Mouse (Mus musculus) erythroblast, embryonic 14.5 days (primary cell): ENCODE measurements around the gene Ercc6l2. TPM values are rescaled to one million over a fixed set of nuclear protein-coding genes. Genes with fewer than 3 reads are reported as not detected.
"Not testable (repeated sequence)": the region's sequence is repeated elsewhere in the genome, so short reads cannot be mapped to it uniquely, and the experiment has no call there.

ENCODE experiments used
- H3K27me3 ChIP-seq: 2 replicates; pipeline ENCODE4 v1.6.1; 2012; ENCODE audit warnings: inconsistent platforms; ENCODE audit not compliant: control insufficient read depth
- H3K36me3 ChIP-seq: 2 replicates; pipeline ENCODE4 v1.6.1; 2012; ENCODE audit warnings: mild to moderate bottlenecking, inconsistent platforms; ENCODE audit not compliant: control insufficient read depth
- H3K4me1 ChIP-seq: 2 replicates; pipeline ENCODE4 v1.6.1; 2012; ENCODE audit warnings: inconsistent platforms; ENCODE audit not compliant: control insufficient read depth
- H3K4me3 ChIP-seq: replicated peaks from 2 replicates; pipeline ENCODE3; 2012; ENCODE audit warnings: moderate library complexity, mild to moderate bottlenecking, inconsistent platforms
- H3K9me3 ChIP-seq: 2 replicates; pipeline ENCODE4 v1.6.1; 2012; ENCODE audit warnings: low read length, inconsistent platforms, mixed read lengths; ENCODE audit not compliant: control insufficient read depth
- GATA1 ChIP-seq: IDR thresholded peaks from 2 replicates; pipeline ENCODE4 v1.6.1; 2012; ENCODE audit warnings: low read length, inconsistent platforms, mixed read lengths
- TAL1 ChIP-seq: IDR thresholded peaks from 3 replicates; pipeline ENCODE4 v1.6.1; 2012; ENCODE audit warnings: low read length, inconsistent platforms, mixed read lengths
- polyA plus RNA-seq: library from polyadenylated mRNA; stranded (reverse); fragments of >175 nt; gene quantifications from 2 replicates; pipeline ENCODE4 v1.2.3, GENCODE M21; 2012

The Ercc6l2 gene
- polyA plus RNA-seq, 1 experiment: 0.36 TPM

- H3K27me3 ChIP-seq: no peaks in the 10 kb centered on the region
- TF ChIP-seq GATA1 (no peak), TAL1 (no peak)
These were observed 103.8 kb downstream of the Ercc6l2 start for GRCm38 (mm10) chr13:63918733-63919422.

GRCm38 (mm10) chr13:63924036-63924435, 109.0 kb downstream of the Ercc6l2 start:
- not testable (repeated sequence) for H3K27me3 ChIP-seq, H3K4me1 ChIP-seq, H3K36me3 ChIP-seq, H3K9me3 ChIP-seq, H3K4me3 ChIP-seq

More at GRCm38 (mm10) chr13:63918733-63919422, 103.8 kb downstream of the Ercc6l2 start:
- no peak overlapping the region for H3K4me3 ChIP-seq
- H3K36me3 ChIP-seq: no peaks in the 10 kb centered on the region
- H3K4me1 ChIP-seq: peaks cover 44% of the 10 kb centered on the region
- 0 out of 2 replicates have a peak, but pooled peaks cover 3% of the 10 kb centered on the region for H3K9me3 ChIP-seq

GRCm38 (mm10) chr13:63927326-63927725, 112.3 kb downstream of the Ercc6l2 start:
- no peak overlapping the region for H3K4me3 ChIP-seq
- no peaks in the 10 kb centered on the region for H3K36me3 ChIP-seq
- TF ChIP-seq TAL1: no peak
- TF ChIP-seq GATA1: no peak
- no peaks in the 10 kb centered on the region for H3K27me3 ChIP-seq
- peaks cover 3% of the 10 kb centered on the region; the same call in 1 of the 2 replicates for H3K4me1 ChIP-seq
- H3K9me3 ChIP-seq: 0 out of 2 replicates have a peak, but pooled peaks cover 2% of the 10 kb centered on the region

- 0 out of 2 replicates have a peak, but pooled peaks cover 2% of the 10 kb centered on the region for H3K9me3 ChIP-seq
- TF ChIP-seq TAL1 (no peak), GATA1 (no peak)
- no peaks in the 10 kb centered on the region for H3K36me3 ChIP-seq
- no peaks in the 10 kb centered on the region for H3K27me3 ChIP-seq
- H3K4me1 ChIP-seq: peaks cover 2% of the 10 kb centered on the region; the same call in 1 of the 2 replicates
- no peak overlapping the region for H3K4me3 ChIP-seq
These were observed 114.3 kb downstream of the Ercc6l2 start for GRCm38 (mm10) chr13:63929351-63929750.

GRCm38 (mm10) chr13:63929917-63930515, 115.0 kb downstream of the Ercc6l2 start:
- Histone ChIP-seq H3K27me3 (no peaks in the 10 kb centered on the region), H3K4me3 (no peak overlapping the region), H3K4me1 (peaks cover 2% of the 10 kb centered on the region; the same call in 1 of the 2 replicates), H3K36me3 (no peaks in the 10 kb centered on the region), H3K9me3 (0 out of 2 replicates have a peak, but pooled peaks cover 2% of the 10 kb centered on the region)
- TF ChIP-seq TAL1 (no peak), GATA1 (no peak)

GRCm38 (mm10) chr13:63930525-63930924, 115.5 kb downstream of the Ercc6l2 start:
- Histone ChIP-seq H3K4me1 (peaks cover 2% of the 10 kb centered on the region; the same call in 1 of the 2 replicates), H3K27me3 (no peaks in the 10 kb centered on the region), H3K9me3 (0 out of 2 replicates have a peak, but pooled peaks cover 2% of the 10 kb centered on the region), H3K4me3 (no peak overlapping the region), H3K36me3 (no peaks in the 10 kb centered on the region)
- TF ChIP-seq TAL1 (no peak), GATA1 (no peak)

GRCm38 (mm10) chr13:63936369-63936768, 121.3 kb downstream of the Ercc6l2 start:
- Histone ChIP-seq H3K9me3 (no peaks in the 10 kb centered on the region), H3K27me3 (no peaks in the 10 kb centered on the region), H3K4me3 (no peak overlapping the region), H3K4me1 (peaks cover 4% of the 10 kb centered on the region; the same call in 1 of the 2 replicates), H3K36me3 (no peaks in the 10 kb centered on the region)
- TF ChIP-seq GATA1 (no peak), TAL1 (no peak)

GRCm38 (mm10) chr13:63940257-63940656, 125.2 kb downstream of the Ercc6l2 start:
- Histone ChIP-seq H3K4me3 (no peak overlapping the region), H3K27me3 (no peaks in the 10 kb centered on the region), H3K4me1 (peaks cover 2% of the 10 kb centered on the region; the same call in 1 of the 2 replicates), H3K36me3 (no peaks in the 10 kb centered on the region), H3K9me3 (no peaks in the 10 kb centered on the region)
- no peak for TF ChIP-seq TAL1
- TF ChIP-seq GATA1: no peak

GRCm38 (mm10) chr13:63941170-63941569, 126.1 kb downstream of the Ercc6l2 start:
- H3K4me3 ChIP-seq: no peak overlapping the region
- no peaks in the 10 kb centered on the region for H3K27me3 ChIP-seq
- no peak for TF ChIP-seq GATA1
- TF ChIP-seq TAL1: no peak
- H3K4me1 ChIP-seq: peaks cover under 1% of the 10 kb centered on the region; the same call in 1 of the 2 replicates
- no peaks in the 10 kb centered on the region for H3K36me3 ChIP-seq
- H3K9me3 ChIP-seq: no peaks in the 10 kb centered on the region
